Mouse (Mus musculus) spleen, adult 2 months (tissue): Measurements from ENCODE around the gene Bex1. TPM values are rescaled to one million over a fixed set of nuclear protein-coding genes. Genes with fewer than 3 reads are reported as not detected.
"Not testable (repeated sequence)": the region's sequence is repeated elsewhere in the genome, so short reads cannot be mapped to it uniquely, and the experiment has no call there.

Source experiments
- DNase-seq, 2 experiments: peaks; one replicate each; pipeline versions ENCODE4 v3.0.0 to v3.0.0-alpha.2; 2012 to 2021; ENCODE audit warnings: low spot score in 2 of 2, low read depth in 1 of 2
- H3K27ac ChIP-seq: fragments of 200-500 bp; 2 replicates; pipeline ENCODE4 v1.5.1; 2012; ENCODE audit warnings: low read length, inconsistent platforms; ENCODE audit not compliant: insufficient read depth
- H3K27me3 ChIP-seq: fragments of 200-500 bp; 2 replicates; pipeline ENCODE4 v1.6.1; 2012; ENCODE audit warnings: mild to moderate bottlenecking, moderate library complexity, low read length, inconsistent platforms; ENCODE audit not compliant: control insufficient read depth, insufficient read depth
- H3K36me3 ChIP-seq: fragments of 200-500 bp; 2 replicates; pipeline ENCODE4 v1.6.1; 2012; ENCODE audit warnings: mild to moderate bottlenecking, low read length, inconsistent platforms; ENCODE audit not compliant: control insufficient read depth, insufficient read depth
- H3K4me1 ChIP-seq: fragments of 200-500 bp; 2 replicates; pipeline ENCODE4 v1.6.1; 2011; ENCODE audit warnings: inconsistent platforms; ENCODE audit not compliant: control insufficient read depth, insufficient read depth, insufficient read length
- H3K4me3 ChIP-seq: fragments of 200-500 bp; 2 replicates; pipeline ENCODE4 v1.5.1; 2011; ENCODE audit warnings: mild to moderate bottlenecking, inconsistent platforms; ENCODE audit not compliant: insufficient read depth, insufficient read length; ENCODE audit errors: extremely low read depth
- CTCF ChIP-seq: fragments of 200-500 bp; IDR thresholded peaks from 2 replicates; pipeline ENCODE4 v1.5.1; 2011; ENCODE audit warnings: mild to moderate bottlenecking, inconsistent platforms; ENCODE audit not compliant: insufficient read depth, insufficient read length, insufficient replicate concordance; ENCODE audit errors: extremely low read depth
- POLR2A ChIP-seq: fragments of 200-500 bp; IDR thresholded peaks from 2 replicates; pipeline ENCODE4 v1.6.1; 2011; ENCODE audit warnings: low read depth, low read length, inconsistent platforms
- WGBS: fragments of 180-500 bp; shearing (Covaris S2); methylation state at CpG from one replicate; pipeline ENCODE4 v1.1.7; 2018; 5-methylcytosine and 5-hydroxymethylcytosine counted together
- polyA plus RNA-seq: library from polyadenylated mRNA; depleted of rRNA; stranded (reverse); fragments of >200 nt; gene quantifications from 2 replicates; pipeline ENCODE4 v1.2.3, GENCODE M21; 2012; rRNA removed

Bex1 gene
- 0.20 TPM in 1 of 2 replicates, not detected in the other for polyA plus RNA-seq

DNA sequence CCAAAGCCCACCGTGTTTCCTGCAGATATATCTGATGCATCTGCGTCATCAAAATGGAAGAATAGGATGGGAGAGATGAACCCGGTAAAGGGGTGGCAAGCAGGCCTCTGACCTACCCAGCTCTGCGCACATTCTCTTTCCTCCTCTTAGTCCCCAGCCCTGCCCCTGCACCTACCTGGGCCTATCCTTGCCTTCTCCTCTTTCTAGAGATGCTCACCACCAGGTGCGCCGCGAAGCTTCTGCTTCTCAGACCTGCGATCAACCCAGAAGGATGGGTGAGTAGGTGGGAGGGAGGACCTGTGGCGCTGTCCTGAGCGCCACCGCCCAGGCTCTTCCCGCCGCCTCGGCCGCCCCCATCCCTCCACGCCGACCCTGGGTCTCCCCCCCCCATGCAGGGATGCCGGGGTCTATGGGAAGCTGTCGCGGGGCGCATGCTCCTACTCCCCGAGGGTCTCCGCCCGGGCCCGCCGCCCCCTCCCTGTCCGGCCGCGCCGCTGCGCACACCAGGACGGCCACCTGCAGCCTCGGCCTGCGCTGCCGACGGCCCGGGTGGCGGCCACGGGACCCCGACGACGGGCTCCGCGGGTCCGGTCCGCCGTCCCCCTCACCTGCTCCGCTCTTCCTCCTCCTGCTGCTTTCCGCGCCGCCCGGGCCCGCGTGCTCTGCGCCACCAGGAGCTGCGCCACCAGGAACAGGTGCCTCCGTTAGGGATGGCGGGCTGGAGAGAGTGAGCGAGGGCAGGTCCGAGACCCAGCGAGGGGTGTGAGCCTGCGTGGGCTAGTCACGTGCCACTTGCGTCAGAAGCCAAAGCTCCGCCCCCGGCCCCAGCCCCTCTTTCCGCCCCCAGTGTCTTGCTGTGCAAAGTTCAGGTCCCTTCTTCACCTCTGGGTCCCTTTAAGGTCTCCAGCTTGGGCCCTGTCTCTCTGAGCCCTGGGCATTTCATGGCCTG is at the start of gene Bex1, which contains the start of gene Tceal7:
TSS of gene Bex1 (minus strand) at position 785 of the 949 bp plus-strand sequence.
TSS of gene Tceal7 (plus strand) at position 51 of the 949 bp plus-strand sequence.
- H3K4me3 ChIP-seq, DNase-seq, H3K27me3 ChIP-seq, H3K27ac ChIP-seq, H3K4me1 ChIP-seq, H3K36me3 ChIP-seq: not testable (repeated sequence)
- WGBS = 40% methylated on average over 16 of the region's 67 CpGs

DNA sequence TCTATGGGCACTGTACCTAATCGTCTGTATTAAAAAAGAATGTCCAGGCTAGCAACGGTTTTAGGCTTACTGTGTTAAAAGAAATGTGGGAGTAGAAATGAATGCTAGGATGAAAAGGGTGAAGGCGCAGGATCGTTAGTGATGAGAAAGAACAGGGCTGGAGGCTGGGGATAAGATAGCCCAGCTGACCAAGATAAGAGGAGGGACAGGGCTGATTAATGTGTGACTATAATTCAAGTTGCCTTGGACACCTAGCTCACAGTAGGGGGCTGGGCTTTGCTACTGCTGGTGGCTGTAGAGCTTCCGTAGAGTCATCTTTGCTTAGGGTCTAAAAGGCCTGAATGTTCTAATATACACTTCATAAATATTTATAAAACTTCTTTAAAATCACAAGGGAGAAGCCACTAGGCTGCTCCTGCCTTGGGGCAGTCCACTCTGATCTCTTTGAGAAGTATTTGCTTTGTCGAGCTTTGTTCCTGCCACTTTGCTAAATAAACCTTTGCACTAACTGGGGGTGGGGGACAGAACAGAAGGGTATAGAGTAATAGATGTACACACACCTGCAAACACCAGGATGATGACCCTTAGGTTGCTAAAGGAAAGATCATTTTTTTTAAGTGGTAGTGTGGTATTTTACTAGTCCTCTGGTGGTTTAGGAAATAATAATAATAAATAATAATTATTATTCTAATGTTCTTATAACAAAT is 36.9 kb upstream of the Bex1 start:
- no peak for DNase-seq
- WGBS = 74% methylated on average over 6 of the region's 6 CpGs
- TF ChIP-seq CTCF (no peak), POLR2A (no peak)
- Histone ChIP-seq H3K27ac (no peak overlapping the region), H3K4me3 (no peak overlapping the region), H3K27me3 (no peaks in the 10 kb centered on the region), H3K4me1 (no peaks in the 10 kb centered on the region), H3K36me3 (no peaks in the 10 kb centered on the region)

DNA sequence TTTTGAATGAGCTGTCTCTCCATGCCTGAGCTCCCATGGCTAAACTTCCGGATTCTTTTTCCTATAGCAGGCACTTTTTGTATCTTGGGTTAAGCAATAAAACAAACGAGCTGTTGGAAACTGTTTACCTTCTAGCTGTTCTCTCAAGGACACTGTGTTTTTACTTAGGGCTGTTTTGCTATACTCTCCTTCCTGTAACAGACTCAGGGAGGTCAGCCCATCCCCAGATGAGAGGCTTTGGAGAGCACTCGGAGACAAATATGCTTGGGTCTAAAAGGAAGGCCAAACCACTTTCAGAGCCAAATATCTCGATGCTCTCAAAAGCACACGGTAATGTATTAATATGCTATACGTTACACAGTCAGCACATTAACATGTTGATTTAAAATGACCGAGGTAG is 34.4 kb upstream of the Bex1 start:
- TF ChIP-seq POLR2A (no peak), CTCF (no peak)
- Histone ChIP-seq H3K4me3 (no peak overlapping the region), H3K27me3 (no peaks in the 10 kb centered on the region), H3K27ac (no peak overlapping the region), H3K36me3 (no peaks in the 10 kb centered on the region), H3K4me1 (no peaks in the 10 kb centered on the region)
- WGBS = 85% methylated on average over 7 of the region's 7 CpGs
- no peak for DNase-seq

DNA sequence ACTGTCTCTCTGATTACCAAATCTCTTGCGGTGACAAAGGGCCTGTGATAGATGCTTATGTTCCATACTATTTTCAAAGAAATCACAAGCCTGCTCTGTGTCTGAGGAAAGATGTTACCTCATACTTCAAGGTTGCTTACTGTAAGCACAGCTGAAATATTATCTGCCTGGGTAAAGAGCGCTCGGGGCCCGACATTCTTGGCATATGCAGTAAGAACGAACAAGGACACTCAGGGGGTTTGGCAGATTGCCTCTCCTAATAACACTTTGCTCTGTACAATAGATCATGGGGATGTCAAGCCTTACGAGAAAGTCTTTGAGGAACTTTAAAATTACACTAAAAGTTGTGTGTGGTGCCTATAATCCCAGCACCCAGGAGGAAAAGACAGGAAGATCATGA is 33.5 kb upstream of the Bex1 start:
- WGBS = 82% methylated on average over 6 of the region's 6 CpGs
- no peak for DNase-seq
- Histone ChIP-seq H3K27me3 (no peaks in the 10 kb centered on the region), H3K27ac (no peak overlapping the region), H3K4me3 (no peak overlapping the region), H3K36me3 (no peaks in the 10 kb centered on the region), H3K4me1 (no peaks in the 10 kb centered on the region)
- TF ChIP-seq CTCF (no peak), POLR2A (no peak)

DNA sequence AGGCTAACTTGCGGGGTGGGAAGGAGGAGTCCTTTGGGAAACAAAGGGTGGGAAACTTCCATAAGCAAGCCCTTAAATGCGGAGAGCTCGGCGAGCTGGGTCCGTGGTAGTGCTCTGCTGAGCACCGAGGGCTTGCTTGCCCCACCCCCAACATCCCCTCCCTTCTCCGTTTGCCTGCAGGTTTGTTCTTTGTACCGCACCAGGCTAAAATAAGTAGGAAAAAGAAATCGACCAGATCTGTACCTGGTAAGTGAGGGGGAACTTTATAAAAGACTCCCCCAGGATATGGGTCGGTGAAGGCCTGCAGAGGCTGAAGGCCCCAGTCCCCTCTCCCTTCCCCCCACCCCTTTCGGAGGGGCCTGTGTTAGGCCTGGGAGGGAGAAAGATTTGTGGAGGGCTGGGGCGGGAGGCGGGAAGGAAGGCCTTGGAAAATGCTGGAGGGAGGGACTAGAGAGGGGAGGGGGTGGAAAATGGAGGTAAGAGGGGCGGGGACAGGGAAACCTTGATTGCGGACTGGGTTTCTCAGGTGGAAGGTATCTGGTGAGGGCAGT is 30.3 kb upstream of the Bex1 start:
- TF ChIP-seq CTCF (no peak), POLR2A (no peak)
- H3K27ac ChIP-seq = no peak overlapping the region
- no peaks in the 10 kb centered on the region for H3K36me3 ChIP-seq
- H3K4me3 ChIP-seq = peak overlapping the region; percentile 76
- WGBS = 23% methylated on average over 15 of the region's 15 CpGs
- H3K27me3 ChIP-seq = no peaks in the 10 kb centered on the region
- no peaks in the 10 kb centered on the region for H3K4me1 ChIP-seq
- no peak for DNase-seq

DNA sequence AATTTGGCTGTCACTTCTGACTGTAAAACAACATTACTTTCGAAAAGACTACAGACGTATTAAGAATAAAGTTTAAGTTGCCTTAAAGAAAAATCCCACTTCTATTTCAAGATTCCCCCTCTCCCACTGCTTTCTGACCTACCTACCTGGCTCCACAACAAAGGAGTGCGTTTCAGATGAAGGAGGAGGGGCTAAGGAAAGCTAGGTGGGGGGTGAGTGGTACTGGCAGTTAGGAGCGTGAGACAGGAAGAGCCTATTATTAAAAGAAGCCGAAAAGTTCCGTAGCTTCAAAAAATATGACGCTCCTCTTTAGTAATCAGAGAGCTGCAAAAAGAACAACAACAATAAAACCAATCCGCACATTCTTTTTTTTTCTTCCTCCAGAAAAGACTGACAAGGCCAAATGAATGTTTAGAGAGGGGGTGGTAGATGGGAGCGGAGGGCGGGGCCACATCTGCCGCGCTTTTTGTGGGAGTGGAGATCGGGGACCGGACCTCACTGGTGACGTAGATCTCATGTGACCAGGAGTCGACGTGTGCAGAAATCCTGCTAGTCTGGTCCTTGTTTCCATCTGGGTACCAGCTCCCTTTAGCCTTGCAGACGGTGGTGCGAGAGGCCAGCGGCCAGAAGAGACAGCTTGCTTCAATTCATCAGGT is 29.4 kb upstream of the Bex1 start, which contains the start of gene Tceal9:
TSS of gene Tceal9 (plus strand) at position 506 of the 656 bp plus-strand sequence.
- no peak for TF ChIP-seq POLR2A
- no peak for TF ChIP-seq CTCF
- DNase-seq = peak; percentile 45 to 56
- no peaks in the 10 kb centered on the region for H3K27me3 ChIP-seq
- WGBS = 33% methylated on average over 20 of the region's 20 CpGs
- H3K36me3 ChIP-seq = no peaks in the 10 kb centered on the region
- H3K4me3 ChIP-seq = peak within 1 kb of the TSS; percentile 76
- peak within 1 kb of the TSS; percentile 57; the same call in 1 of the 2 replicates for H3K27ac ChIP-seq
- H3K4me1 ChIP-seq = no peaks in the 10 kb centered on the region
